Mouse (Mus musculus) forebrain, embryonic 14.5 days (tissue): Measurements from ENCODE around the gene Fcamr. TPM values are rescaled to one million over a fixed set of nuclear protein-coding genes. Genes with fewer than 3 reads are reported as not detected.

Source experiments
- ATAC-seq: fragments of 200-750 bp; cut with Nextera tagmentation; 2 replicates; pipeline ENCODE4 v1.8.0; 2017; ENCODE audit warnings: mild to moderate bottlenecking, moderate library complexity
- DNase-seq: peaks from one replicate; pipeline ENCODE4 v3.0.0-alpha.2; 2015; ENCODE audit warnings: low spot score
- H3K27ac ChIP-seq: fragments of 300-500 bp; sonication (generic); 2 replicates; pipeline ENCODE4 v1.5.1; 2014; ENCODE audit warnings: low read depth, mild to moderate bottlenecking, control low read depth, low read length, moderate library complexity
- H3K27me3 ChIP-seq: fragments of 300-500 bp; sonication (generic); replicated peaks from 2 replicates; pipeline ENCODE4 v1.6.1; 2014; ENCODE audit warnings: low read length, control low read depth, mixed read lengths; ENCODE audit not compliant: control insufficient read depth, insufficient read depth
- H3K36me3 ChIP-seq: fragments of 300-500 bp; sonication (generic); 2 replicates; pipeline ENCODE4 v1.6.1; 2014; ENCODE audit warnings: low read length, control low read depth; ENCODE audit not compliant: control insufficient read depth, insufficient read depth
- H3K4me1 ChIP-seq: fragments of 300-500 bp; sonication (generic); 2 replicates; pipeline ENCODE4 v1.6.1; 2014; ENCODE audit warnings: antibody characterized with exemption, low read length, control low read depth; ENCODE audit not compliant: control insufficient read depth, insufficient read depth
- H3K4me2 ChIP-seq: fragments of 300-500 bp; sonication (generic); 2 replicates; pipeline ENCODE4 v1.6.1; 2014; ENCODE audit warnings: mild to moderate bottlenecking, control low read depth, low read length
- H3K4me3 ChIP-seq: fragments of 300-500 bp; sonication (generic); 2 replicates; pipeline ENCODE4 v1.5.1; 2014; ENCODE audit warnings: low read depth, low read length, control low read depth
- H3K9ac ChIP-seq: fragments of 300-500 bp; sonication (generic); 2 replicates; pipeline ENCODE4 v1.6.1; 2014; ENCODE audit warnings: mild to moderate bottlenecking, low read length, control low read depth, moderate library complexity
- H3K9me3 ChIP-seq: fragments of 300-500 bp; sonication (generic); replicated peaks from 2 replicates; pipeline ENCODE4 v1.6.1; 2016; ENCODE audit warnings: low read length, control low read depth, mixed read lengths; ENCODE audit not compliant: control insufficient read depth
- WGBS: fragments of 180-500 bp; shearing (Covaris S2); extraction: QIAGEN DNeasy Blood & Tissue Kit; methylation state at CpG from one replicate; pipeline ENCODE4 v1.1.7; 2014; 5-methylcytosine and 5-hydroxymethylcytosine counted together
- polyA plus RNA-seq: library from polyadenylated mRNA; unstranded; fragments of >200 nt; fragmentation: Nextera tagmentation; extraction: Ambion mirVana; gene quantifications from 2 replicates; pipeline ENCODE4 v1.2.1, GENCODE M21; 2014

Gene Fcamr
- polyA plus RNA-seq, 1 experiment from 2014 or later, result not detected

GRCm38 (mm10) chr1:130857456-130857855, 56.8 kb downstream of the Fcamr start:
- Histone ChIP-seq H3K4me1 (no peaks in the 10 kb centered on the region), H3K27me3 (no peaks in the 10 kb centered on the region), H3K4me2 (no peak overlapping the region), H3K4me3 (no peak overlapping the region), H3K36me3 (no peaks in the 10 kb centered on the region), H3K9me3 (no peaks in the 10 kb centered on the region), H3K9ac (no peak overlapping the region), H3K27ac (no peak overlapping the region)
- 77% methylated on average over 4 of the region's 4 CpGs for WGBS
- DNase-seq (no peak), ATAC-seq (no peak)

- no peak for DNase-seq
- WGBS, result 84% methylated on average over 4 of the region's 4 CpGs
Observed at GRCm38 (mm10) chr1:130864238-130864637, 63.5 kb downstream of the Fcamr start.

More at GRCm38 (mm10) chr1:130864238-130864637, 63.5 kb downstream of the Fcamr start:
- Histone ChIP-seq H3K4me1 (no peaks in the 10 kb centered on the region), H3K36me3 (no peaks in the 10 kb centered on the region), H3K27me3 (no peaks in the 10 kb centered on the region), H3K4me2 (no peak overlapping the region), H3K27ac (no peak overlapping the region), H3K9me3 (no peaks in the 10 kb centered on the region), H3K9ac (no peak overlapping the region), H3K4me3 (no peak overlapping the region)
- ATAC-seq, result no peak

Other genes with a start within 250 kb of the Fcamr start
- gene Zp3r, start 171.3 kb upstream of the Fcamr start, polyA plus RNA-seq, result not detected in 2 replicates
- not detected in 2 replicates for gene C4bp, start 139.3 kb upstream of the Fcamr start, polyA plus RNA-seq
- not detected in 2 replicates for gene Gm29427, start 85.1 kb upstream of the Fcamr start, polyA plus RNA-seq
- 8.9 and 10.0 TPM in 2 replicates for gene Yod1, start 83.6 kb upstream of the Fcamr start, polyA plus RNA-seq
- gene Pfkfb2, start 71.6 kb upstream of the Fcamr start, polyA plus RNA-seq, result 17.8 and 23.2 TPM in 2 replicates
- gene AA986860, start 68.9 kb upstream of the Fcamr start, polyA plus RNA-seq, result 0.43 and 0.54 TPM in 2 replicates
- gene Pigr, start 25.8 kb downstream of the Fcamr start, polyA plus RNA-seq, result not detected in 2 replicates
- gene Fcmr, start 64.8 kb downstream of the Fcamr start, polyA plus RNA-seq, result not detected in 2 replicates
- gene Il24, start 86.6 kb downstream of the Fcamr start, polyA plus RNA-seq, result not detected in 2 replicates
- not detected in 2 replicates for gene Il20, start 110.5 kb downstream of the Fcamr start, polyA plus RNA-seq
- not detected in 2 replicates for gene Il19, start 139.2 kb downstream of the Fcamr start, polyA plus RNA-seq
- gene Il10, start 218.9 kb downstream of the Fcamr start, polyA plus RNA-seq, result 0.16 TPM in 1 of 2 replicates, not detected in the other